Mouse (Mus musculus) liver, adult (tissue): ENCODE data around the gene Tex264.

Experiments
- GATA4 ChIP-seq: IDR thresholded peaks from 2 replicates; pipeline ENCODE4 v1.6.1; 2014; ENCODE audit warnings: mild to moderate bottlenecking, low read length; ENCODE audit not compliant: insufficient replicate concordance

Gene Tex264

DNA sequence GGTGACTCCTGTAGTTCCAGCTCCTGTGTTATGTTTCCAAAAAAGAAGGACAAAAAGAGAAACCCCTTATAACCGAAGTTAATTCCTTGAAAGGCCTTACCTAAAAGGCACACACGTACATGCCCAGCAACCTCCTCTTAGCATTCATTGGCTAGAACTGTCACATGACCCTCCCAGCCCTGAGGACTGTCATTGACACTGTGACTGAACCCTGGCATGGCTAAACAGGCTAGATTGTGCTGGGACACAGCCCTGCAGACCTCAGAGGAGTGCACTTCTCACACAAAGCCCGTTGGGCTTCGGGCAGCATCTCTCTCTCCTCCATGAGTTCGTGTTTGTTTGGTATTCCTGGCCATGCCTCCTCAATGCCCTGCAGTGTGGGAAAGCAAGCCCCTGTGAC is 53.5 kb downstream of the Tex264 start:
- TF ChIP-seq GATA4, result no peak

DNA sequence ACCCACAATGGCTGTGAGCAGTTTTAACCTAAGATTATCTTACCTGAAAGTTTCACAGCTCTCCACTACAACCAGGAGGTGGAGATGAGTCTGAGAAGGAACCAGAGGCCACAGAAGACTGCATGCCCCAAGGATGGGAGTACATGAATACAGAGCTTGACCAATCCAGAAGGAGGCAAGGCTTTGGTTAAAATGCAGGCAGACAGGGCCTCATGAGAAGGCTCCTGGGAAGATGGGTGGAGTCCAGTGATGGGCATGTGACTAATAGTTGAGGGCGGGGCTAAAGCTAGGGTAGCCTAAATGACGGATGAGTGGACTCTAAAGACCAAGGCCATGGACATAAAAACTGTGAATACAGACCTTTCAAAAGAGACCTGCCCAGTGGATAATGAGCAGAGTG is 59.4 kb downstream of the Tex264 start, which contains the start of gene Iqcf6:
TSS of gene Iqcf6 (plus strand) at position 301 of the 400 bp plus-strand sequence.
- no peak for TF ChIP-seq GATA4

DNA sequence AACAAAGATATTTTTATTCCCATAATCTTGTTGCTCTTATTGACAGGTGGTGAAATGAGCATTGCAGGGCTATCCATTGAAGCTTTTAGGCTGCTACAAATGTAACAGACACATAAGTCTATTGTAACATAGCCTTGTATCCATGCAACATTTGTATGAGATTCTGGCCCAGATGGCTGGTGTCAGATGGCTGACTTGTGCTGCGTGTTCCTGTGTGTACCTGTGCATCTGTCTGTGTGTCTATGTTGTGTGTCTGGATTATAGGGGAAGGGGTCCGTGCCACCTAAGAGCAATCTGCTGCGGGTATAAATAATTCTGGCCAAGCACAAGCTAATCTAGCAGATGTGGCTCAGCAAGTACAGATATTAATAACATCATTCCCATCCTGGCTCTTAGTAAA is 68.2 kb downstream of the Tex264 start:
- no peak for TF ChIP-seq GATA4

DNA sequence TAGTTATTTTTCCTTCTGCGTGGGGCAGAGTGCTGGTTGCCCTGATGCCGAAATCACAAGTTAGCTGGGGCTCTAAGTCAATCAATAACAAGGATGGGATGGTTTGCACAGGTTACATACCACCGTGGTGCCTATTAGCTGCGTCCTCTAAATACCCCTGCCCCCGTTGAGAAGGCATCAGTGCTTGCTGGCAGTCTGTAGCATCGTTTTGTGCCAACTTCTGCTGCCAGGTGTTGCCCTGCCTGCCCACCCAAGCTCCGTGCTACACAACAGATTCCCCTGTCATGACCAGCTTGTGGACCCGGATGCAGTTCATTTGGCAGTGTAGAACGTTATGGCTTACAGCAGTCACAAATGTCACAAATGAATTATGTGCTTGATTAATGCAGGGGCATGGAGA is 69.4 kb downstream of the Tex264 start:
- TF ChIP-seq GATA4, result no peak

DNA sequence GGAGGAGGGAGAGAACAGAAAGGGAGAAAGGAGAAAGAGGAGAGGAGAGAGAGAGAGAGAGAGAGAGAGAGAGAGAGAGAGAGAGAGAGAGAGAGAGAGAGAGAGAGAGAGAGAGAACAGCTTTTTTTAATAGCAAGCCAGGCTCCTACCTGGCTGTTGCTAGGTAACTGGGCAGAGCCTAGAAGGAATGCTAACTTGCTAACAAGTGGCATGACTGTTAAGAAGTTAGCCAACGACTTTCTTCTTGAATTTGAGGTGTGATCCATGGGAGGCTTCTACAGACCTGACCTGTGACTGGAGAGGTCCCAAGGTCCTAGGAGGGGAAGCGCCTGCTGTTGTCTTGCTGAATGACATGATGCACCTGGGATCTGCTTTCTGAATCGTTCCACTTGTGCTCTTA is 71.1 kb downstream of the Tex264 start:
- no peak for TF ChIP-seq GATA4

DNA sequence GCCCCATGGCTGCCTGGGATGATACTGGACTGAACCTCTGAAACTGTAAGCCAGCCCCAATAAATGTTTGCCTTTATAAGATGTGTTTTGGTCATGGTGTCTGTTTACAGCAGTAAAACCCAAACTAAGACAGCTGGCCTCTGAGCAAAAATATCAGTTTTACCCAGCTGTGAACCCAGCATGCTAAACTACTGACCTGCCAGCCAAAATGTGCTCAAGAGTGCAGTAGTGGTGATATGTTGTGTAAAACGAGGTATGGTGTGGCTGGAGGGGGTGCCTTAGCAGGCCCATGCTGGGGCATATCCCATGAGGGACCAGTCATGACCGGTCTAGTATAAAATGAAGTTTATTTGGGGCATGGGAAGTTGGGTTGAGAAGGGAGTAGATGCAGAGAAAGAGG is 71.8 kb downstream of the Tex264 start:
- TF ChIP-seq GATA4, result no peak

DNA sequence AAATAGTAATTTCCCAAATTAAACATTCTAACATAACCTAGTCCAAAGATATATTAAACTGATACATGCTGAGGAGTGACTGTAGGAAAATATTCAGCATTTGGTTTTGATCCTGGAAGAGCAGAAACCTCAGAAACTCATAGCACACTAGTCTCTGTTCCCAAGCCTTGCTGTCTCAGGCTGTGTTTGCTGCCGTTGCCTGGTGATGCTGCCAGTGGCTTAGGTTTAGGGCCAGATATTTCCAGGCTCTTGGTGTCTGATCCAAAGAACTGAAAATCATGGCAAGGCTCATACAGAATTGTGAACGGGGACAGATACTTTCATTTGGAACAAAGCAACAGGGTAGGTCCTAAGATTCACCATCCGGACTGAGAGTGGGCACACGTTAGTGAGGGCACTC is 75.0 kb downstream of the Tex264 start:
- no peak for TF ChIP-seq GATA4
